Mouse (Mus musculus) kidney, adult 2 months (tissue): ENCODE data around the gene Gpd1l. TPM values are rescaled to one million over a fixed set of nuclear protein-coding genes. Genes with fewer than 3 reads are reported as not detected.
A peak's percentile ranks its signal among the peaks of the same experiment; 100 is the strongest.

Experiments
- DNase-seq: peaks from one replicate; pipeline ENCODE4 v3.0.0; 2021
- H3K27ac ChIP-seq: fragments of 200-500 bp; 2 replicates; pipeline ENCODE4 v1.5.1; 2012; ENCODE audit warnings: low read depth, low read length, control low read depth, inconsistent platforms; ENCODE audit not compliant: insufficient read depth
- H3K27me3 ChIP-seq: fragments of 200-500 bp; replicated peaks from 2 replicates; pipeline ENCODE4 v1.6.1; 2012; ENCODE audit warnings: mild to moderate bottlenecking, moderate library complexity, low read length, inconsistent platforms; ENCODE audit not compliant: control insufficient read depth, insufficient read depth
- H3K36me3 ChIP-seq: fragments of 200-500 bp; 2 replicates; pipeline ENCODE4 v1.6.1; 2012; ENCODE audit warnings: mild to moderate bottlenecking, moderate library complexity, low read length, inconsistent platforms; ENCODE audit not compliant: control insufficient read depth, insufficient read depth
- H3K4me1 ChIP-seq: fragments of 200-500 bp; 2 replicates; pipeline ENCODE4 v1.6.1; 2011; ENCODE audit warnings: low read length; ENCODE audit not compliant: control insufficient read depth, insufficient read depth
- H3K4me3 ChIP-seq: fragments of 200-500 bp; 2 replicates; pipeline ENCODE4 v1.5.1; 2011; ENCODE audit warnings: mild to moderate bottlenecking, low read depth, low read length, control low read depth; ENCODE audit not compliant: insufficient read depth
- CTCF ChIP-seq: fragments of 200-500 bp; conservative IDR thresholded peaks from 2 replicates; pipeline ENCODE4 v1.5.1; 2011; ENCODE audit warnings: low read depth, mild to moderate bottlenecking, control low read depth, low read length, moderate library complexity, mixed read lengths; ENCODE audit not compliant: insufficient read depth, insufficient read length
- POLR2A ChIP-seq: fragments of 200-500 bp; IDR thresholded peaks from one replicate; pipeline ENCODE4 v1.6.1; 2011; ENCODE audit warnings: low read depth, low read length, control low read depth
- WGBS: fragments of 180-500 bp; shearing (Covaris S2); methylation state at CpG from one replicate; pipeline ENCODE4 v1.1.7; 2018; 5-methylcytosine and 5-hydroxymethylcytosine counted together
- polyA plus RNA-seq: library from polyadenylated mRNA; depleted of rRNA; stranded (reverse); fragments of >200 nt; gene quantifications from 2 replicates; pipeline ENCODE4 v1.2.3, GENCODE M21; 2012; rRNA removed

Gene Gpd1l
- polyA plus RNA-seq, 1 experiment, result 31.3 TPM

- 68% methylated on average over 8 of the region's 8 CpGs for WGBS
- H3K36me3 ChIP-seq, result no peaks in the 10 kb centered on the region
- TF ChIP-seq POLR2A (no peak), CTCF (no peak)
- no peak overlapping the region for H3K27ac ChIP-seq
- no peaks in the 10 kb centered on the region for H3K27me3 ChIP-seq
- no peaks in the 10 kb centered on the region for H3K4me1 ChIP-seq
- no peak for DNase-seq
- no peak overlapping the region for H3K4me3 ChIP-seq
Observed at GRCm38 (mm10) chr9:114885991-114886662, 47.7 kb downstream of the Gpd1l start.

- Histone ChIP-seq H3K27me3 (no peaks in the 10 kb centered on the region), H3K4me1 (no peaks in the 10 kb centered on the region), H3K36me3 (no peaks in the 10 kb centered on the region), H3K27ac (no peak overlapping the region), H3K4me3 (no peak overlapping the region)
- whole genome bisulfite sequencing, result 82% methylated on average over 4 of the region's 4 CpGs
- TF ChIP-seq CTCF (no peak), POLR2A (no peak)
- DNase-seq, result no peak
Observed at GRCm38 (mm10) chr9:114885564-114885963, 48.2 kb downstream of the Gpd1l start.

GRCm38 (mm10) chr9:114881977-114882376 is 51.8 kb downstream of the Gpd1l start:
- WGBS, result 52% methylated on average over 2 of the region's 2 CpGs
- H3K27me3 ChIP-seq, result no peaks in the 10 kb centered on the region; the same call in 1 of the 2 replicates
- peak; percentile 64 for DNase-seq
- TF ChIP-seq POLR2A, result no peak
- no peak for TF ChIP-seq CTCF
- no peaks in the 10 kb centered on the region for H3K36me3 ChIP-seq
- no peaks in the 10 kb centered on the region for H3K4me1 ChIP-seq
- no peak overlapping the region for H3K27ac ChIP-seq
- no peak overlapping the region for H3K4me3 ChIP-seq

- H3K36me3 ChIP-seq, result no peaks in the 10 kb centered on the region
- TF ChIP-seq CTCF (peak; percentile 35; the same call in 1 of the 2 replicates), POLR2A (no peak)
- WGBS, result 27% methylated on average over 11 of the region's 11 CpGs
Observed at GRCm38 (mm10) chr9:114855327-114855726, 78.5 kb downstream of the Gpd1l start.

GRCm38 (mm10) chr9:114854686-114855085 is 79.1 kb downstream of the Gpd1l start:
- no peaks in the 10 kb centered on the region for H3K27me3 ChIP-seq
- no peak overlapping the region for H3K27ac ChIP-seq
- H3K36me3 ChIP-seq, result no peaks in the 10 kb centered on the region
- H3K4me1 ChIP-seq, result no peaks in the 10 kb centered on the region
- no peak overlapping the region for H3K4me3 ChIP-seq
- TF ChIP-seq POLR2A, result no peak
- no peak for TF ChIP-seq CTCF
- no peak for DNase-seq
- WGBS, result 74% methylated on average over 9 of the region's 9 CpGs

More at GRCm38 (mm10) chr9:114855327-114855726, 78.5 kb downstream of the Gpd1l start:
- Histone ChIP-seq H3K4me1 (no peaks in the 10 kb centered on the region), H3K27ac (no peak overlapping the region), H3K4me3 (no peak overlapping the region), H3K27me3 (no peaks in the 10 kb centered on the region)
- DNase-seq, result peak; percentile 35

GRCm38 (mm10) chr9:114853336-114853735 is 80.5 kb downstream of the Gpd1l start:
- H3K27ac ChIP-seq, result no peak overlapping the region
- H3K4me1 ChIP-seq, result no peaks in the 10 kb centered on the region
- no peaks in the 10 kb centered on the region for H3K27me3 ChIP-seq
- TF ChIP-seq POLR2A (no peak), CTCF (no peak)
- WGBS, result 75% methylated on average over 15 of the region's 15 CpGs
- no peaks in the 10 kb centered on the region for H3K36me3 ChIP-seq
- DNase-seq, result no peak
- no peak overlapping the region for H3K4me3 ChIP-seq

- TF ChIP-seq POLR2A (no peak), CTCF (no peak)
- Histone ChIP-seq H3K36me3 (no peaks in the 10 kb centered on the region), H3K4me1 (no peaks in the 10 kb centered on the region), H3K27me3 (no peaks in the 10 kb centered on the region), H3K4me3 (no peak overlapping the region), H3K27ac (no peak overlapping the region)
- 65% methylated on average over 8 of the region's 8 CpGs for WGBS
- peak; percentile 52 for DNase-seq
Observed at GRCm38 (mm10) chr9:114851419-114852190, 82.2 kb downstream of the Gpd1l start.

Other genes starting within 250 kb of the Gpd1l start
- gene Dync1li1, start 245.2 kb downstream of the Gpd1l start, polyA plus RNA-seq, result 21.3 and 24.6 TPM in 2 replicates
- gene Cmtm6, start 202.9 kb downstream of the Gpd1l start, polyA plus RNA-seq, result 68.7 and 70.5 TPM in 2 replicates
- gene Cmtm7, start 152.1 kb downstream of the Gpd1l start, polyA plus RNA-seq, result 58.2 and 61.0 TPM in 2 replicates
- 30.5 and 38.1 TPM in 2 replicates for gene Cmtm8, start 89.8 kb downstream of the Gpd1l start, polyA plus RNA-seq
- 7.0 and 7.3 TPM in 2 replicates for gene Osbpl10, start 44.6 kb upstream of the Gpd1l start, polyA plus RNA-seq
- gene Rps27rt, start 48.8 kb upstream of the Gpd1l start, polyA plus RNA-seq, result 24.4 and 49.4 TPM in 2 replicates